Mouse (Mus musculus) cerebral cortex, adult 2 months (tissue): ENCODE results near the gene Gm11037.

Source experiments
- WGBS: fragments of 180-500 bp; shearing (Covaris S2); methylation state at CpG from one replicate; pipeline ENCODE4 v1.1.7; 2018; 5-methylcytosine and 5-hydroxymethylcytosine counted together

Gm11037 gene

DNA sequence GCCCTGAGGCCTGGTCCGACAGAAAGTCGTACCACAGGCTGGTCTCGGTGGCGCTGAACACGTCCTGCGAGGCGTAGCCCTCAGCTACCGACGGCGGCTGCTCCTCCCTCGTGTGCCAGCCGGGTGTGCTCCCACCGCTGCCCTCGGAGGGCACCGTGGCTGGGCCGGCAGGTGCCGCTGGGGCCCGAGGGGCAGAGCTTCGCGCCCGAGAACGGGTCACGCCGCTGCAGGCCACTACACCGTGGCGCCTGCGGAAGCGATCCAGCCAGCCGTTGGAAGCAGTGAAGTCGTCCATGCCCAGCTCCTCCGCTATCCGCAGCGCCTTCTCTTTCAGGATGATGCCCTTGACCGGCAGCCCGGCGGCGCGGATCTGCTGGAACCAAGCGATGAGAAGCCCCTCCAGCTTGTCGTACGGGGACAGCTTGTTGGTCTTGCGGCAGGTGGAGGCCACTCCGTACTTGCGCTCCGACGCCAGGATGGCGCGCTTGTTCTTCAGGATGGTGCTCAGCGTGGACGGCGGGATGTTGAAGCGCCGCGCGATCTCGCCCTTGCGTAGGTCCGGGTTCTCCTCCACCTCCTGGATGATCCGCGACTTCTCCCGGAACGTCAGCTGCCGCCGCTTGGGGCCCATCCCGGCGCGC lies 46.1 kb downstream of the Gm11037 start:
- WGBS: under 1% methylated on average over 67 of the region's 67 CpGs

DNA sequence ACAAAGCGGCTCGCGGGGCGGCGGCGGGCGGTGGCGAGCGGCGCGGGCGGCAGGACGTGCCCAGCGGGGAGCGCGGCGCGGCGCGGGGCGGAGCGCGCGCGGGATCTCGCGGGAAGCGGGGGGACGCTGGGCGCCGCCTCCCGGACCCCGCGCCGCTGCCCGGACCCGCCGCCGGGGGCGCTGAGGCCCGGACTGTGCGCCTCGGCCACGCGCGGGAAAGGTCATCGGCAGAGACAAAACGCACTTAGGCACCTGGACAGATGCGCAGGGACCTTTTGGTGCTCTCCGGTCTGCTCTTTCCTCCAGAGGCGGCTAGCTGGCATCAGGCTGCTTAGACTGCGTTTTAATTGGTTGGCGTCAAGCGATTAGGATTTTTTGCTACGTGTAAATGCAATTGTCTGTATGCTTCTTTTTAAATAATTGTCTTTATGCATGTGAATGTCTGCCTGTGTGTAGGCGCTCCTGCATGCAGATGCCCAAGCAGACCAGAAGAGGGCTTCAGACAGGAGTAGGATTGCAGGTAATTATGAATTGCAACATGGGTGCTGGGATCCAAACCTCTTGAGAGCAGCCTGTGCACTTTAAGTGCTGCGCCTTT lies 46.8 kb downstream of the Gm11037 start, which contains the start of gene Cenpb:
TSS of gene Cenpb (minus strand) at position 78 of the 598 bp plus-strand sequence.
- 2% methylated on average over 54 of the region's 57 CpGs for WGBS
